Mouse (Mus musculus) E14TG2a.4 (cell line): ENCODE measurements around the gene Abcb4.

ENCODE experiments used
- CTCF ChIP-seq: conservative IDR thresholded peaks from 2 replicates; pipeline ENCODE4 v1.5.1; 2014; ENCODE audit warnings: low read length
- NANOG ChIP-seq: IDR thresholded peaks from 2 replicates; pipeline ENCODE4 v1.6.1; 2014; ENCODE audit warnings: borderline replicate concordance, low read length, mixed read lengths
- POU5F1 ChIP-seq: IDR thresholded peaks from 2 replicates; pipeline ENCODE4 v1.6.1; 2014; ENCODE audit warnings: low read length, borderline replicate concordance

GRCm38 (mm10) chr5:8868019-8868418 lies 25.5 kb upstream of the Abcb4 start:
- TF ChIP-seq CTCF (no peak), POU5F1 (no peak), NANOG (no peak)
